ENCODE assay signal across 24 mouse cellular contexts in the genomic region with DNA sequence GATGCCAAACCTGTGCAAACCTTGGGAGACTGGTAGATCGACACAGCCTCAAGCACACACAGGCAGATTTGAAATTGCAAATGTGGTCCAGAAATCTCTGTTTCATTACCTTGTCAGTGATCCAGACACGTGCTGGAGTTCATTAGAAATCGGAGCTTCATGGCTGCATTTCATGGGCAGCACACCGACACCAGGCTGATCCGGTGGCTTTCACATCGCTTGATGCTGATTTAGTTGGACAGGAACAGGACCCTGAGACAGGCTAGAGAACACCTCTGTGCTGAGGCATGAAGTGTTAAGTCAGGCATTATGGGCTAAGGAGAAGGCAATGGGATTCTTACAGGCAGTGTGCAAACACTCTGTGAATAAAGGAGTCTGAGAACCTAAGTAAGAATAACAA. TPM values are rescaled to one million over a fixed set of nuclear protein-coding genes. Genes with fewer than 3 reads are reported as not detected.
DNase-seq lines count a peak whose midpoint lies in the region; ATAC-seq and TF ChIP-seq lines count a peak whose summit lies in the region.
"Had no signal": no experiment of that assay in that cellular context is flagged by ENCODE, and none has a peak within 500 bp of the region (broad histone marks: within the 10 kb centered on the region; RNA-seq: fewer than 3 reads in every experiment).

No protein-coding gene starts in this region.

- peaks cover 16% of the 10 kb centered on the region for H3K27me3 ChIP-seq in heart, embryonic 11.5 days (ENCODE audit: control insufficient read depth, insufficient read depth, low read length)
- H3K27me3 ChIP-seq in midbrain, postnatal 0 days (ENCODE audit: insufficient read depth, low read length), result peaks cover 5% of the 10 kb centered on the region; the same call in 1 of the 2 replicates
- H3K27me3 ChIP-seq in midbrain, embryonic 10.5 days (ENCODE audit: low read depth, poor library complexity, severe bottlenecking), result peaks cover 51% of the 10 kb centered on the region
- H3K27me3 ChIP-seq: CH12.LX had no signal

- peak; percentile 54 to 58 for DNase-seq in cerebellum, postnatal 14 days
- no peak for DNase-seq in cerebellum, adult 9-10 months
- DNase-seq in heart, adult 11 months, result peak; percentile 66
- DNase-seq in midbrain, postnatal 0 days (ENCODE audit: low spot score), result peak; percentile 46
- DNase-seq in midbrain, embryonic 10.5 days (ENCODE audit: low spot score), result no peak
- DNase-seq in retina, embryonic 14.5 days (ENCODE audit: low spot score), result peak; percentile 55
- DNase-seq in testis, postnatal 10 days (ENCODE audit: low spot score), result no peak
- DNase-seq: adrenal gland, postnatal 10 days; adrenal gland, postnatal 36 days; B cell, adult 2 months; cerebellum, adult 11 months; embryo, embryonic 11 days; forebrain, postnatal 0 days; gastrocnemius, postnatal 10 days; gastrocnemius, postnatal 36 days; heart, postnatal 10 days; heart, postnatal 36 days had no signal

- no peaks in the 10 kb centered on the region for H3K36me3 ChIP-seq in heart, embryonic 11.5 days (ENCODE audit: control insufficient read depth, insufficient read depth, low read length)
- no peaks in the 10 kb centered on the region for H3K36me3 ChIP-seq in midbrain, postnatal 0 days (ENCODE audit: insufficient read depth, low read length)
- H3K36me3 ChIP-seq in midbrain, embryonic 10.5 days, result no peaks in the 10 kb centered on the region
- H3K36me3 ChIP-seq: embryonic facial prominence, embryonic 15.5 days; G1E; heart, embryonic 12.5 days; heart, embryonic 15.5 days had no signal

- H3K4me1 ChIP-seq in heart, embryonic 11.5 days (ENCODE audit: control insufficient read depth, insufficient read depth, low read length), result peaks cover 11% of the 10 kb centered on the region
- no peaks in the 10 kb centered on the region for H3K4me1 ChIP-seq in midbrain, postnatal 0 days (ENCODE audit: insufficient read depth, low read length)
- H3K4me1 ChIP-seq in midbrain, embryonic 10.5 days, result peaks cover 22% of the 10 kb centered on the region

- H3K27ac ChIP-seq in heart, embryonic 11.5 days (ENCODE audit: low read depth, low read length), result no peak overlapping the region
- no peak overlapping the region for H3K27ac ChIP-seq in midbrain, postnatal 0 days (ENCODE audit: low read depth, low read length)
- H3K27ac ChIP-seq in midbrain, embryonic 10.5 days (replicated peaks), result no peak overlapping the region
- H3K27ac ChIP-seq: embryonic facial prominence, embryonic 15.5 days; heart, embryonic 15.5 days; hindbrain, embryonic 14.5 days had no signal

- TF ChIP-seq CTCF in midbrain, postnatal 0 days (IDR thresholded peaks at IDR 0.05), result no peak

- H3K9ac ChIP-seq in heart, embryonic 11.5 days (ENCODE audit: low read depth, low read length), result no peak overlapping the region
- no peak overlapping the region for H3K9ac ChIP-seq in midbrain, postnatal 0 days (replicated peaks; ENCODE audit: low read length, poor library complexity, severe bottlenecking)
- H3K9ac ChIP-seq: embryonic facial prominence, embryonic 15.5 days; forebrain, postnatal 0 days; heart, embryonic 12.5 days; heart, embryonic 15.5 days had no signal

- no peak overlapping the region for H3K4me3 ChIP-seq in heart, embryonic 11.5 days (ENCODE audit: low read depth, low read length)
- H3K4me3 ChIP-seq in midbrain, postnatal 0 days (ENCODE audit: low read depth, low read length), result no peak overlapping the region
- H3K4me3 ChIP-seq in midbrain, embryonic 10.5 days, result no peak overlapping the region

- WGBS in heart, embryonic 11.5 days (ENCODE audit: insufficient replicate concordance), result 80% methylated on average over 6 of the region's 6 CpGs
- 55% methylated on average over 6 of the region's 6 CpGs for WGBS in midbrain, postnatal 0 days
- WGBS in midbrain, embryonic 10.5 days, result 83% methylated on average over 6 of the region's 6 CpGs

- H3K4me2 ChIP-seq in heart, embryonic 11.5 days, result no peak overlapping the region
- no peak overlapping the region for H3K4me2 ChIP-seq in midbrain, postnatal 0 days (ENCODE audit: low read depth, low read length, poor library complexity, severe bottlenecking)

- ATAC-seq in heart, embryonic 11.5 days (replicated peaks; ENCODE audit: insufficient number of reproducible peaks, low FRiP score, low TSS enrichment), result no peak
- no peak for ATAC-seq in midbrain, postnatal 0 days (ENCODE audit: low FRiP score)

- no peaks in the 10 kb centered on the region for H3K9me3 ChIP-seq in heart, embryonic 11.5 days (replicated peaks; ENCODE audit: control insufficient read depth, low read length)
- no peaks in the 10 kb centered on the region for H3K9me3 ChIP-seq in midbrain, postnatal 0 days (ENCODE audit: low read length)
- no peaks in the 10 kb centered on the region for H3K9me3 ChIP-seq in midbrain, embryonic 10.5 days (replicated peaks)
- H3K9me3 ChIP-seq: embryonic facial prominence, embryonic 15.5 days; G1E; heart, embryonic 12.5 days; heart, embryonic 15.5 days had no signal

RNA-seq across cellular contexts. Expression of gene Prune2, which starts 1.2 kb away (rescaled TPM):
- 8.0 and 9.8 TPM in 2 replicates for polyA plus RNA-seq in heart, embryonic 11.5 days (2014; fragmentation: Nextera tagmentation; extraction: Ambion mirVana)
- total RNA-seq in midbrain, postnatal 0 days (2014; rRNA removed), result 12.1 and 14.3 TPM in 2 replicates
- 10.8 and 12.0 TPM in 2 replicates for polyA plus RNA-seq in midbrain, postnatal 0 days (2015; fragmentation: Nextera tagmentation; extraction: Ambion mirVana)
- 1.2 and 1.8 TPM in 2 replicates for polyA plus RNA-seq in midbrain, embryonic 10.5 days (2016; fragmentation: Nextera tagmentation; extraction: Ambion mirVana)
- polyA plus RNA-seq: G1E had no signal

Comparison
In these comparisons a context has a peak if more than half of its experiments do, and no peak if none do; other contexts are left out.
1. DNase-seq: peak in cerebellum, postnatal 14 days (2 of 2), heart, adult 11 months (single experiment), midbrain, postnatal 0 days (single experiment) and retina, embryonic 14.5 days (single experiment); none in cerebellum, adult 9-10 months (single experiment), midbrain, embryonic 10.5 days (single experiment) and testis, postnatal 10 days (single experiment).